Mouse (Mus musculus): ENCODE data around the gene Olfr1392.

DNA sequence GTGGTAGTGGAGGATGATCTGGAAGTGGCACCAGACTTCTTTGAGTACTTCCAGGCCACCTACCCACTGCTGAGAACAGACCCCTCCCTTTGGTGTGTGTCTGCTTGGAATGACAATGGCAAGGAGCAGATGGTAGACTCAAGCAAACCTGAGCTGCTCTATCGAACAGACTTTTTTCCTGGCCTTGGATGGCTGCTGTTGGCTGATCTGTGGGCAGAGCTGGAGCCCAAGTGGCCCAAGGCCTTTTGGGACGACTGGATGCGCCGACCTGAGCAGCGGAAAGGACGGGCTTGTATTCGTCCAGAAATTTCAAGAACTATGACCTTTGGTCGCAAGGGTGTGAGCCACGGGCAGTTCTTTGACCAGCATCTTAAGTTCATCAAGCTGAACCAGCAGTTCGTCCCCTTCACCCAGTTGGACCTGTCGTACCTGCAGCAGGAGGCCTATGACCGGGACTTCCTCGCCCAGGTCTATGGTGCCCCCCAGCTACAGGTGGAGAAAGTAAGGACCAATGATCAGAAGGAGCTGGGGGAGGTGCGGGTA lies 23.7 kb upstream of the Olfr1392 start:
- no peak for TF ChIP-seq CTCF (IDR thresholded peaks at IDR 0.05; ENCODE audit: insufficient read depth, low read length)
- TF ChIP-seq POLR2A (IDR thresholded peaks at IDR 0.05; ENCODE audit: borderline replicate concordance, extremely low read depth, low read depth, low read length) = no peak
